Mouse (Mus musculus) cerebellum, adult 2 months (tissue): Measurements from ENCODE around the gene Slc18a2.

ENCODE experiments used
- CTCF ChIP-seq: fragments of 200-500 bp; IDR thresholded peaks from 2 replicates; pipeline ENCODE4 v1.5.1; 2011; ENCODE audit warnings: low read depth, mild to moderate bottlenecking, control low read depth, low read length, moderate library complexity, borderline replicate concordance; ENCODE audit not compliant: insufficient read depth
- POLR2A ChIP-seq: fragments of 200-500 bp; IDR thresholded peaks from 2 replicates; pipeline ENCODE4 v1.6.1; 2011; ENCODE audit warnings: low read length, control low read depth, borderline replicate concordance; ENCODE audit not compliant: insufficient read depth

- no peak for TF ChIP-seq POLR2A
- no peak for TF ChIP-seq CTCF
Observed at GRCm38 (mm10) chr19:59236046-59236445, 24.6 kb upstream of the Slc18a2 start.
